8 mouse cellular contexts compared by ENCODE assay signal in genomic region chr11:76449520-76450201, GRCm38 (mm10). TPM values are rescaled to one million over a fixed set of nuclear protein-coding genes. Genes with fewer than 3 reads are reported as not detected.
DNase-seq lines count a peak whose midpoint lies in the region; ATAC-seq and TF ChIP-seq lines count a peak whose summit lies in the region.

No protein-coding gene starts in this region.

- peak; percentile 46 for DNase-seq in lung, embryonic 14.5 days
- no peak for DNase-seq in lung, postnatal 4 days
- DNase-seq in kidney, postnatal 14 days = peak; percentile 68
- peak; percentile 85 for DNase-seq in mesoderm, embryonic 11.5 days (ENCODE audit: low read depth, low spot score)
- peak; percentile 79 to 84 for DNase-seq in right cerebral cortex, postnatal 36 days (ENCODE audit: low spot score in 2 of 2)
- DNase-seq in spleen, postnatal 10 days (ENCODE audit: low spot score in 2 of 2) = no peak

- TF ChIP-seq CTCF in lung, embryonic 14.5 days (IDR thresholded peaks at IDR 0.05; ENCODE audit: low read depth) = no peak

- H3K4me2 ChIP-seq in lung, embryonic 14.5 days = no peak overlapping the region
- H3K4me2 ChIP-seq in forebrain, embryonic 12.5 days = peak overlapping the region; percentile 27
- no peak overlapping the region for H3K4me2 ChIP-seq in heart, embryonic 13.5 days

- no peaks in the 10 kb centered on the region for H3K9me3 ChIP-seq in lung, embryonic 14.5 days (ENCODE audit: low read depth, low read length)
- no peaks in the 10 kb centered on the region for H3K9me3 ChIP-seq in forebrain, embryonic 12.5 days
- H3K9me3 ChIP-seq in heart, embryonic 13.5 days = no peaks in the 10 kb centered on the region

- ATAC-seq in lung, embryonic 14.5 days (ENCODE audit: insufficient read depth) = peak; percentile 29; the same call in 1 of the 2 replicates
- ATAC-seq in forebrain, embryonic 12.5 days (ENCODE audit: low FRiP score) = peak; percentile 56
- no peak for ATAC-seq in heart, embryonic 13.5 days (ENCODE audit: extremely low read depth, insufficient number of reproducible peaks, low FRiP score, low TSS enrichment)

- H3K4me3 ChIP-seq in lung, embryonic 14.5 days (ENCODE audit: low read depth, low read length) = no peak overlapping the region
- no peak overlapping the region for H3K4me3 ChIP-seq in forebrain, embryonic 12.5 days (replicated peaks)
- H3K4me3 ChIP-seq in heart, embryonic 13.5 days = no peak overlapping the region

- 34% methylated on average over 15 of the region's 15 CpGs for WGBS in lung, embryonic 14.5 days
- WGBS in forebrain, embryonic 12.5 days = 45% methylated on average over 15 of the region's 15 CpGs
- 43% methylated on average over 15 of the region's 15 CpGs for WGBS in heart, embryonic 13.5 days

- H3K9ac ChIP-seq in lung, embryonic 14.5 days = no peak overlapping the region; the same call in 1 of the 2 replicates
- H3K9ac ChIP-seq in forebrain, embryonic 12.5 days = peak overlapping the region; percentile 40
- peak overlapping the region; percentile 65 for H3K9ac ChIP-seq in heart, embryonic 13.5 days

- no peaks in the 10 kb centered on the region for H3K4me1 ChIP-seq in lung, embryonic 14.5 days (ENCODE audit: insufficient read depth)
- peaks cover 63% of the 10 kb centered on the region for H3K4me1 ChIP-seq in forebrain, embryonic 12.5 days
- peaks cover 43% of the 10 kb centered on the region for H3K4me1 ChIP-seq in heart, embryonic 13.5 days

- peaks cover 48% of the 10 kb centered on the region for H3K36me3 ChIP-seq in lung, embryonic 14.5 days (ENCODE audit: insufficient read depth)
- H3K36me3 ChIP-seq in forebrain, embryonic 12.5 days (replicated peaks) = peaks cover 37% of the 10 kb centered on the region
- peaks cover 40% of the 10 kb centered on the region for H3K36me3 ChIP-seq in heart, embryonic 13.5 days

- peak overlapping the region; percentile 50; the same call in 1 of the 2 replicates for H3K27ac ChIP-seq in lung, embryonic 14.5 days (ENCODE audit: low read depth)
- peak overlapping the region; percentile 96 for H3K27ac ChIP-seq in forebrain, embryonic 12.5 days
- H3K27ac ChIP-seq in heart, embryonic 13.5 days (replicated peaks) = peak overlapping the region; percentile 83

- no peaks in the 10 kb centered on the region for H3K27me3 ChIP-seq in lung, embryonic 14.5 days (ENCODE audit: insufficient read depth, low read length)
- H3K27me3 ChIP-seq in forebrain, embryonic 12.5 days = no peaks in the 10 kb centered on the region
- no peaks in the 10 kb centered on the region for H3K27me3 ChIP-seq in heart, embryonic 13.5 days (replicated peaks)

RNA-seq across cellular contexts. Expression of gene Timm22, which starts 42.9 kb away (rescaled TPM):
- 120 and 127 TPM in 2 replicates for polyA plus RNA-seq in lung, embryonic 14.5 days (2014; fragmentation: Nextera tagmentation; extraction: Ambion mirVana)
- polyA plus RNA-seq in forebrain, embryonic 12.5 days (2016; fragmentation: Nextera tagmentation; extraction: Ambion mirVana) = 103 and 109 TPM in 2 replicates
- polyA plus RNA-seq in heart, embryonic 13.5 days (2015; fragmentation: Nextera tagmentation; extraction: Ambion mirVana) = 78.6 and 92.4 TPM in 2 replicates

RNA-seq across cellular contexts. Expression of gene Nxn, which starts 50.7 kb away (rescaled TPM):
- polyA plus RNA-seq in lung, embryonic 14.5 days (2014; fragmentation: Nextera tagmentation; extraction: Ambion mirVana) = 29.8 and 31.5 TPM in 2 replicates
- 48.4 and 58.6 TPM in 2 replicates for polyA plus RNA-seq in forebrain, embryonic 12.5 days (2016; fragmentation: Nextera tagmentation; extraction: Ambion mirVana)
- polyA plus RNA-seq in heart, embryonic 13.5 days (2015; fragmentation: Nextera tagmentation; extraction: Ambion mirVana) = 23.2 and 23.6 TPM in 2 replicates

Comparison
In these comparisons a context has a peak if more than half of its experiments do, and no peak if none do; other contexts are left out.
1. DNase-seq: peak in lung, embryonic 14.5 days (single experiment), kidney, postnatal 14 days (single experiment), mesoderm, embryonic 11.5 days (single experiment) and right cerebral cortex, postnatal 36 days (2 of 2); none in lung, postnatal 4 days (0 of 2) and spleen, postnatal 10 days (0 of 2).
2. Peak in every context shown above with its lines, with median percentiles within 50 percentile points of each other: H3K27ac ChIP-seq.